Mouse (Mus musculus) heart, embryonic 11.5 days (tissue): Measurements from ENCODE around the gene Cab39. TPM values are rescaled to one million over a fixed set of nuclear protein-coding genes. Genes with fewer than 3 reads are reported as not detected.

Experiments used
- ATAC-seq: fragments of 200-750 bp; cut with Nextera tagmentation; replicated peaks from 2 replicates; pipeline ENCODE4 v1.8.0; 2017; ENCODE audit warnings: moderate library complexity; ENCODE audit not compliant: insufficient number of reproducible peaks, low FRiP score, low TSS enrichment
- H3K27ac ChIP-seq: fragments of 300-500 bp; sonication (generic); 2 replicates; pipeline ENCODE4 v1.5.1; 2014; ENCODE audit warnings: mild to moderate bottlenecking, low read depth, low read length
- H3K27me3 ChIP-seq: fragments of 300-500 bp; sonication (generic); 2 replicates; pipeline ENCODE4 v1.6.1; 2014; ENCODE audit warnings: mild to moderate bottlenecking, low read length, mixed read lengths; ENCODE audit not compliant: control insufficient read depth, insufficient read depth
- H3K36me3 ChIP-seq: fragments of 300-500 bp; sonication (generic); 2 replicates; pipeline ENCODE4 v1.6.1; 2014; ENCODE audit warnings: mild to moderate bottlenecking, low read length, moderate library complexity, mixed read lengths; ENCODE audit not compliant: control insufficient read depth, insufficient read depth
- H3K4me1 ChIP-seq: fragments of 300-500 bp; sonication (generic); 2 replicates; pipeline ENCODE4 v1.6.1; 2014; ENCODE audit warnings: low read length; ENCODE audit not compliant: control insufficient read depth, insufficient read depth
- H3K4me2 ChIP-seq: fragments of 300-500 bp; sonication (generic); 2 replicates; pipeline ENCODE4 v1.6.1; 2014; ENCODE audit warnings: mild to moderate bottlenecking, moderate library complexity
- H3K4me3 ChIP-seq: fragments of 300-500 bp; sonication (generic); 2 replicates; pipeline ENCODE4 v1.5.1; 2014; ENCODE audit warnings: low read depth, low read length
- H3K9ac ChIP-seq: fragments of 300-500 bp; sonication (generic); 2 replicates; pipeline ENCODE4 v1.6.1; 2014; ENCODE audit warnings: mild to moderate bottlenecking, low read depth, low read length, moderate library complexity
- H3K9me3 ChIP-seq: fragments of 300-500 bp; sonication (generic); replicated peaks from 2 replicates; pipeline ENCODE4 v1.6.1; 2016; ENCODE audit warnings: low read length; ENCODE audit not compliant: control insufficient read depth
- WGBS: fragments of 180-500 bp; shearing (Covaris S2); extraction: QIAGEN DNeasy Blood & Tissue Kit; methylation state at CpG from one replicate; pipeline ENCODE4 v1.1.7; 2014; ENCODE audit not compliant: insufficient replicate concordance; 5-methylcytosine and 5-hydroxymethylcytosine counted together
- polyA plus RNA-seq: library from polyadenylated mRNA; unstranded; fragments of >200 nt; fragmentation: Nextera tagmentation; extraction: Ambion mirVana; gene quantifications from 2 replicates; pipeline ENCODE4 v1.2.1, GENCODE M21; 2014

The Cab39 gene
- polyA plus RNA-seq, 1 experiment from 2014 or later = 32.8 TPM

DNA sequence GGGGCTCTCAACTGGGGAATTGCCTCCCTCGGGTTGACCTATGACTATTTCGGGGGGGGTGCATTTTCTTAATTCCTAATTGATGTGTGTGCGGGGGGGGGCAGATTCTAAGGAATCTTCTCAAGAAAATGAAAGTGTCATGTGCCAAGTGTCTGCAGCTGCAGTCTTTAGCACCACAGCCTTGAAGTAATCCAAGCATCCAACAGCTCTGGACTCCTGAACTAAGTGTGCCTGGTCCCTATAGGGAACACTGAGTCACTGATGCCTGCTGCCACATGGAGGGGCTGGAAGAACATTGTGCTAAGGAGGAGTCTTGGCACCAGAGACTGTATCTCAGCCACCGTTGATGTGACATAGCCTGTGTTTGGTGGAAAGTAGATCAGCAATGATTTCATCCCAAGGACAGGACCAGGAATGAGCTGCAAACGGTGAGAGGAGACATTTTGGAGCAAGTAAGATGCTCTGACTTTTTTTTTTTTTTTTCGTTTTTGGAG lies 64.1 kb downstream of the Cab39 start:
- Histone ChIP-seq H3K9me3 (peaks cover 2% of the 10 kb centered on the region; the same call in 1 of the 2 replicates), H3K27ac (no peak overlapping the region), H3K9ac (no peak overlapping the region), H3K36me3 (peaks cover 4% of the 10 kb centered on the region; the same call in 1 of the 2 replicates), H3K27me3 (no peaks in the 10 kb centered on the region), H3K4me1 (no peaks in the 10 kb centered on the region), H3K4me3 (no peak overlapping the region), H3K4me2 (no peak overlapping the region)
- 75% methylated on average over 6 of the region's 6 CpGs for WGBS
- ATAC-seq = no peak

DNA sequence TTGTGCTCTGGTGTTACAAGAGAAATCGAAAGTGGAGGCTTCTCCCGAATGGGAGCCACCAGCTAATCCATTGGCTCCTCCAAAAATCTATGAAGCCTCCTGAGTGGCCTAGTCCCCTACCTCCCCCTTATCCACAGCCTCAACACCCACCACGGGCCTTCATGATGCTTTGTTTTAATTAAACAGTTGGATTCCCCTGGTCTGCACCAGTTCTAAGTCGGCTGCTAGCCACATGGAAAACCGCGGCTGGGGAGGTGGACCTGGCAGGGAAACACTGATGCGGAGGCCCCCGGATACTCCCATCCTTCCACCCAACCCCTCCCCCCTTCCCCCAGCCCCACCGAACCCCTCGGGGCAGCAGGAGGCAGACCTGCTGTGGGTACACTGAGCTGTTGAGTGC lies 71.1 kb downstream of the Cab39 start:
- no peak overlapping the region for H3K4me2 ChIP-seq
- H3K36me3 ChIP-seq = no peaks in the 10 kb centered on the region
- no peaks in the 10 kb centered on the region for H3K4me1 ChIP-seq
- H3K27ac ChIP-seq = no peak overlapping the region
- 85% methylated on average over 9 of the region's 10 CpGs for WGBS
- H3K9me3 ChIP-seq = peaks cover 8% of the 10 kb centered on the region; the same call in 1 of the 2 replicates
- H3K4me3 ChIP-seq = no peak overlapping the region
- no peak overlapping the region for H3K9ac ChIP-seq
- no peak for ATAC-seq
- no peaks in the 10 kb centered on the region for H3K27me3 ChIP-seq

DNA sequence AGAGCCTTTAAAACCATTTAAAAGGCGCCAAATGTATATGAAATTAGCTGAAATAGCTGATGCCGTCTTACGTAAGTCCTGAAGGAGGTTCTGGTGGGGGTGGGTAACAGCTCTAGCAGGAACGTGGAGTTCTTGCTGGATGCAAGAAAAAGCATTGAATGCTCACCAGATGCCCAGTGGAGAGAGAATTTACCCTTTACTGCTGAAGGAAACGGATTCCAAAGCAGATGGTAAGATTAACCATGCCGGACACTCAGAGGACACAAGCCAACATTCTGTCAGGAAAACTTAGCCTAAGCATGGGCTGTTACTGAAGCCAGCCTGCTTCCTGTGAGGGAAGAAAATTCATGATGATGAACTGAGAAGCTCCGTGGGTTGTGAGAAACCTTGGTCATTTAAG lies 76.8 kb downstream of the Cab39 start:
- Histone ChIP-seq H3K27me3 (no peaks in the 10 kb centered on the region), H3K4me1 (no peaks in the 10 kb centered on the region; the same call in 1 of the 2 replicates), H3K27ac (no peak overlapping the region), H3K9me3 (peaks cover 4% of the 10 kb centered on the region; the same call in 1 of the 2 replicates), H3K4me2 (no peak overlapping the region), H3K9ac (no peak overlapping the region), H3K4me3 (no peak overlapping the region), H3K36me3 (no peaks in the 10 kb centered on the region)
- 83% methylated on average over 7 of the region's 7 CpGs for WGBS
- ATAC-seq = no peak

DNA sequence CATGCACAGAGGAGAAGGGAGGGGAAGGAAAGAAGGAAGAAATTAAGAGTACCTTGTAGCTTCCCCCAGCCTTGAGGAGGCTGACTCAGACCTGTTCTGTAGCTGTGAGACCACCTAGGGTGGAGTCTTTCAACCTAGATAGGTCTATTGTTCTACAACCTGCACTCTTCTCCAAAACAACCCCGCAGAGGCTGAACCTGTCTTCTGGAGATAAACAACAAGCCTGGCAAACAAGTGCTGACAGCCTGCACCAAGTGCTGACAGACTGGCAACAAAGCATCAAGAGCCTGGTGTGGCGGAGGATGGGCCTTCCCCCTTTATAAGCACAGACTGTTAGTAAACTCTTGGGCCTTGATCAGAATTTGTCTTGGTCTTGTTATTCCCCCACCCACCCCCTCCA lies 77.3 kb downstream of the Cab39 start:
- ATAC-seq = no peak
- WGBS = 46% methylated on average over 2 of the region's 2 CpGs
- H3K9me3 ChIP-seq = peaks cover 8% of the 10 kb centered on the region

DNA sequence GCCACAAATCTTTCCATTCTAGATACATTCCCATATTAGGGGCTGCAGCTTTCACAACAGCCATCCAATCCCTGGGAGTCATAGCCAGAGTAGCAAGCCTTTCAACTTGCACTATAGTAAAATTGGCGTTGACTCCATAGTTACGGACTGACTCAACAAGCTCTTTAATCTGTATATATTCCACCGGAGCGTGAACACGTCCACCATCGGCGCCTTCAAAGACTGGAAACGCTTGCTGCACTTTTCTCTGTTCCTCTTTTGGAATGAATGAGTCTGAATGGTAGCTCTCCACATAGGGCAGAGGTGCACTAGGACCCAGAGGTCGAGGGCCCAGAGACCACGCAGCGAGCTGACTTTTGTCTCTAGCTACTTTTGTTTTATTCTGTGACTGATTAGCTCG lies 88.8 kb downstream of the Cab39 start:
- no peak for ATAC-seq
- Histone ChIP-seq H3K27me3 (no peaks in the 10 kb centered on the region), H3K9me3 (peaks cover 11% of the 10 kb centered on the region; the same call in 1 of the 2 replicates), H3K4me3 (no peak overlapping the region), H3K27ac (no peak overlapping the region), H3K4me2 (no peak overlapping the region), H3K36me3 (no peaks in the 10 kb centered on the region), H3K9ac (no peak overlapping the region), H3K4me1 (no peaks in the 10 kb centered on the region)
- 89% methylated on average over 12 of the region's 12 CpGs for WGBS

More for the DNA sequence above, 77.3 kb downstream of the Cab39 start:
- Histone ChIP-seq H3K4me2 (no peak overlapping the region), H3K4me1 (no peaks in the 10 kb centered on the region; the same call in 1 of the 2 replicates), H3K9ac (no peak overlapping the region), H3K36me3 (no peaks in the 10 kb centered on the region), H3K27ac (no peak overlapping the region), H3K27me3 (no peaks in the 10 kb centered on the region), H3K4me3 (no peak overlapping the region)

DNA sequence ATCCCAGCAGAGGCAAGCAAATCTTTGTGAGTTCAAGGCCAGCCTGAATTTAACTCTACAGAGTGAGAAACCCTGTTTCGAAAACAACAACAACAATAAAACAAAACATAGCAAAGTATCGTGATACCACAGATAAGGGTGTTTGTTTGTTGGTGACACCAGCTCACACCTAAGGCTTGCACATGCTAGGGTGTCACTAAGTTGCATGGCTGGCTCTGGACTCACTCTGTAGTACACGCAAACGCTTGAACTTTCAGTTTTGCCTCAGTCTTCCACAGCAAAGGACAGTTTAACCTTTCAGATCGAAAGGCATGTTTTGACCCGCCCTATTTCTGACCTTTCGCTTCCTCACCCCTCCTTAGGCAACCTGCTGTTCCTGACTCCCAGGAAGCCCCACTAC lies 94.0 kb downstream of the Cab39 start:
- H3K9ac ChIP-seq = no peak overlapping the region
- ATAC-seq = no peak
- no peaks in the 10 kb centered on the region for H3K4me1 ChIP-seq
- no peak overlapping the region for H3K27ac ChIP-seq
- H3K4me3 ChIP-seq = no peak overlapping the region
- H3K36me3 ChIP-seq = no peaks in the 10 kb centered on the region
- H3K9me3 ChIP-seq = 0 out of 2 replicates have a peak, but pooled peaks cover 3% of the 10 kb centered on the region
- 83% methylated on average over 7 of the region's 7 CpGs for WGBS
- no peak overlapping the region for H3K4me2 ChIP-seq
- H3K27me3 ChIP-seq = no peaks in the 10 kb centered on the region

DNA sequence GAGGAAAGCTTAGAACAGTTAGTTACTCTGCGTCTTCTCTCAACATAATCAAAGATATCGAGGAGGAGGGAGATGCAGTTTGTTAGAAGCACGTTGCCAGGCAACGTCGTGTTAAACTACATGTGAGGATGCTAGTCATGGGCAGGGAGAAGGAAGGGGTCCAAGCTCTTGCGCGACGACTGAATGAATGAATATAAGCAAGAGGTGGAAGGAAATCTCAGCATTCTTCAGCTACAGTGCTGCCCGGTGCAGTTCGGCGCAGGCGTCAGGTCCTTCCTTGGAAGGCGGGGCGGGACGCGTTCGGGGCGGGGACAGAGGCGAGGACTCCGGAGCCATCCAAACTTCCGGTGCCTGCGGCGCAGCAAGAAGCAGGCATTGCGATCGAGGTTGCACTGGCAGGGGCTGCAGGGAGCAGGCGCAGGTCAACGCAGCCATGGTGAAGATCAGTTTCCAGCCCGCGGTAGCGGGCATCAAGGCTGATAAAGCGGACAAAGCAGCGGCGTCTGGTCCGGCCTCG lies 101.0 kb downstream of the Cab39 start, which contains the start of gene Itm2c:
Gene Itm2c (plus strand): TSS at position 51 of the 517 bp plus-strand sequence.
- H3K9ac ChIP-seq = peak within 1 kb of the TSS; percentile 84
- no peaks in the 10 kb centered on the region for H3K36me3 ChIP-seq
- ATAC-seq = peak; percentile 74
- H3K4me3 ChIP-seq = peak within 1 kb of the TSS; percentile 87
- peaks cover 33% of the 10 kb centered on the region for H3K4me1 ChIP-seq
- H3K27me3 ChIP-seq = no peaks in the 10 kb centered on the region
- H3K27ac ChIP-seq = peak within 1 kb of the TSS; percentile 90
- no peaks in the 10 kb centered on the region for H3K9me3 ChIP-seq
- H3K4me2 ChIP-seq = peak within 1 kb of the TSS; percentile 87
- WGBS = 2% methylated on average over 35 of the region's 35 CpGs

DNA sequence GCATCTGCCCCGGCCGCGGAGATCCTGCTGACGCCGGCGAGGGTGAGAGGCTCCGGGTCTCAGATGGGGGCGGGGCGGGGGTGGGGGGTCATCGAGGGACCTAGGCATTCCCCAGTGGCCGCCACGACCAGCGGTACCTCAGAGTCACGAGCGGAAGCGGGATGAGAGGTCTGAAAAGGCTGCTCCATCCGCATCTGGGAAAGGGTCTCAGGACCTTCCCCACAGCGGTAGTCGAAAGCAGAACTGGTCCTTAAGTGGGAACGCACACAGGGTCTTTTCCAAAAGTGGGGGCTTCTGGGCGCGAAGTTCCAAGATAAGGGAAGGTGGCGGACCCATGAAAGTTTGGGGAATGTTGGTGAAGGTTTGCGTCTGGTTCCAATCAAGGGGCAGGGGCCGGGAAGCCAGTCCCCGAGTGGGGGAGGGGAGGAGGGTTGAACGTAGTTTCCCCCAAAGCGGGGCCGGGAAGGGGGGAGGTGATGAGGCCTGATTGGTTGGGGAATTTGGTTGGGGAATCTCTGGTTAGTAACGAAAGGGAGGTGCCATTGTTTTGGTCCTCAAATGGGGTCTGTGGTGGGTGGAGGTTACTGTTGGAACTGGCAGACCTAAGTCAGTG lies 101.6 kb downstream of the Cab39 start:
- Histone ChIP-seq H3K9me3 (no peaks in the 10 kb centered on the region), H3K4me1 (peaks cover 38% of the 10 kb centered on the region)

More for the DNA sequence above, 101.6 kb downstream of the Cab39 start:
- peak overlapping the region; percentile 87 for H3K4me2 ChIP-seq
- no peaks in the 10 kb centered on the region for H3K27me3 ChIP-seq
- peak overlapping the region; percentile 87 for H3K4me3 ChIP-seq
- peak; percentile 21 for ATAC-seq
- WGBS = 1% methylated on average over 30 of the region's 30 CpGs
- H3K9ac ChIP-seq = peak overlapping the region; percentile 84
- peak overlapping the region; percentile 90 for H3K27ac ChIP-seq
- H3K36me3 ChIP-seq = no peaks in the 10 kb centered on the region
